Mouse (Mus musculus) G1E (cell line): Measurements from ENCODE around the gene B3gnt4.

Experiments used
- CTCF ChIP-seq: IDR thresholded peaks from 2 replicates; pipeline ENCODE4 v1.5.1; 2012; ENCODE audit warnings: low read depth, low read length, inconsistent platforms, mixed read lengths
- GATA1 ChIP-seq: IDR thresholded peaks from 2 replicates; pipeline ENCODE4 v1.6.1; 2012; ENCODE audit warnings: borderline replicate concordance, low read length, inconsistent platforms, mixed read lengths
- GATA2 ChIP-seq: IDR thresholded peaks from 2 replicates; pipeline ENCODE4 v1.6.1; 2012; ENCODE audit warnings: low read depth, low read length, inconsistent platforms, borderline replicate concordance
- POLR2AphosphoS5 ChIP-seq: IDR thresholded peaks from 2 replicates; pipeline ENCODE4 v1.6.1; 2012; ENCODE audit warnings: low read depth, low read length, inconsistent platforms; ENCODE audit not compliant: insufficient replicate concordance
- TAL1 ChIP-seq: conservative IDR thresholded peaks from 2 replicates; pipeline ENCODE4 v1.6.1; 2012; ENCODE audit warnings: low read depth, low read length, inconsistent platforms, mixed read lengths

DNA sequence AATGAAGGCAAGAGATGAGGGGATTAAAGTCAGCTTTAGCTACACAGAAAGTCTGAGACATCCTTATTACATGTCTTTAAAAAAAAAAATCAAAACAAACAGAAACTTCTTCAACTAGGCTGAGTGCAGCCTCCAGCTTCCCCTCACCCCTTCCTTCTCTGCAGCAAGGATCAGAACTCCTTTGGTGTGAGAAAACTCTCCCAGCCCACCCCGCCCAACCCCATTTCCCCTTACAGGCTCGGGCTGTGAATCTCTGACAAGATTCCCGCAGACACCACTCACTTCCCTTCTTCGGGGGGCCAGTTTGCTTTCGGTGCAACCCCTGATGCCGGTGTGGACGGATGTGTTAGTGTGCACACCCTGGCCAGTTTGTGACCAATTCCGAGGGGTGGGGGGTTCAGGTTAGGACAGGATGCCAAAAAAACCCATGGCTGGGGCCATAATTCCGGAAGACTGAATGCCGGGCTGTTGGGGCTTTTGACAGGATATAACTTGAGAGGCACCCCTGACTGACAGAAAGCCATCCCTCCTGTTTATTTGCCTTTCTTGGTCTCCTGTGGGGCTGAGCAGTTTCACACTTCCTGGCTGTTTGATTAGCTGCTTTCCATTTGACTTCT, 39.4 kb upstream of the B3gnt4 start:
- TF ChIP-seq CTCF (no peak), GATA2 (no peak), TAL1 (no peak), POLR2AphosphoS5 (no peak), GATA1 (no peak)
